Comparison of ENCODE assay signal across 11 mouse cellular contexts in genomic region chr9:25552532-25552931, GRCm38 (mm10).
DNase-seq lines count a peak whose midpoint lies in the region; ATAC-seq and TF ChIP-seq lines count a peak whose summit lies in the region.
"Had no signal": no experiment of that assay in that cellular context is flagged by ENCODE, and none has a peak within 500 bp of the region (broad histone marks: within the 10 kb centered on the region; RNA-seq: fewer than 3 reads in every experiment).

No protein-coding gene starts in this region.

- intact Hi-C loops in gastrocnemius, adult 2 months (cut with DNase I) = loop anchor here (5.0 kb wide), 1 partner anchor 70 kb away; the partner anchor contains the start of gene Eepd1
- intact Hi-C loops in gastrocnemius, postnatal 14 days (cut with DNase I; ENCODE audit: low total_unique reads) = loop anchor here (10.0 kb wide), 1 partner anchor 48 kb away; no protein-coding TSS in a partner anchor

- no peak overlapping the region for H3K4me2 ChIP-seq in kidney, embryonic 15.5 days

- no peak overlapping the region for H3K4me3 ChIP-seq in gastrocnemius, adult 2 months
- no peak overlapping the region for H3K4me3 ChIP-seq in kidney, embryonic 15.5 days (replicated peaks)

- no peaks in the 10 kb centered on the region for H3K36me3 ChIP-seq in kidney, embryonic 15.5 days

- no peaks in the 10 kb centered on the region for H3K9me3 ChIP-seq in kidney, embryonic 15.5 days (replicated peaks)

- H3K4me1 ChIP-seq in kidney, embryonic 15.5 days = no peaks in the 10 kb centered on the region

- no peak for TF ChIP-seq CTCF in gastrocnemius, adult 2 months (IDR thresholded peaks at IDR 0.05)

- DNase-seq in gastrocnemius, adult 2 months = no peak
- no peak for DNase-seq in gastrocnemius, postnatal 14 days
- no peak for DNase-seq in kidney, adult 9 months
- DNase-seq in adrenal gland, postnatal 36 days = peak; percentile 12 to 35
- no peak for DNase-seq in B cell, adult 2 months
- DNase-seq: forebrain, postnatal 0 days; kidney, postnatal 4 days; lung, postnatal 10 days; midbrain, embryonic 14.5 days had no signal

- H3K27me3 ChIP-seq in kidney, embryonic 15.5 days = no peaks in the 10 kb centered on the region

- H3K27ac ChIP-seq in gastrocnemius, adult 2 months = peak overlapping the region; percentile 64
- H3K27ac ChIP-seq in kidney, embryonic 15.5 days = no peak overlapping the region

- 0 out of 2 replicates have a peak, but pooled peaks have one; percentile 25 for ATAC-seq in kidney, embryonic 15.5 days (replicated peaks; ENCODE audit: low FRiP score)
- ATAC-seq in megakaryocyte progenitor cell, adult 5-6 weeks (replicated peaks; ENCODE audit: poor library complexity) = peak; percentile 62
- ATAC-seq: forebrain, postnatal 0 days had no signal

- no peak overlapping the region for H3K9ac ChIP-seq in kidney, embryonic 15.5 days
- H3K9ac ChIP-seq: forebrain, postnatal 0 days had no signal

- 67% methylated on average over 2 of the region's 2 CpGs for WGBS in kidney, embryonic 15.5 days

Comparison
In these comparisons a context has a peak if more than half of its experiments do, and no peak if none do; other contexts are left out.
1. DNase-seq: peak in adrenal gland, postnatal 36 days (2 of 2); none in gastrocnemius, adult 2 months (single experiment), gastrocnemius, postnatal 14 days (single experiment), kidney, adult 9 months (single experiment) and B cell, adult 2 months (0 of 2).